Mouse (Mus musculus): ENCODE results near the gene 0610030E20Rik.

Gene 0610030E20Rik

DNA sequence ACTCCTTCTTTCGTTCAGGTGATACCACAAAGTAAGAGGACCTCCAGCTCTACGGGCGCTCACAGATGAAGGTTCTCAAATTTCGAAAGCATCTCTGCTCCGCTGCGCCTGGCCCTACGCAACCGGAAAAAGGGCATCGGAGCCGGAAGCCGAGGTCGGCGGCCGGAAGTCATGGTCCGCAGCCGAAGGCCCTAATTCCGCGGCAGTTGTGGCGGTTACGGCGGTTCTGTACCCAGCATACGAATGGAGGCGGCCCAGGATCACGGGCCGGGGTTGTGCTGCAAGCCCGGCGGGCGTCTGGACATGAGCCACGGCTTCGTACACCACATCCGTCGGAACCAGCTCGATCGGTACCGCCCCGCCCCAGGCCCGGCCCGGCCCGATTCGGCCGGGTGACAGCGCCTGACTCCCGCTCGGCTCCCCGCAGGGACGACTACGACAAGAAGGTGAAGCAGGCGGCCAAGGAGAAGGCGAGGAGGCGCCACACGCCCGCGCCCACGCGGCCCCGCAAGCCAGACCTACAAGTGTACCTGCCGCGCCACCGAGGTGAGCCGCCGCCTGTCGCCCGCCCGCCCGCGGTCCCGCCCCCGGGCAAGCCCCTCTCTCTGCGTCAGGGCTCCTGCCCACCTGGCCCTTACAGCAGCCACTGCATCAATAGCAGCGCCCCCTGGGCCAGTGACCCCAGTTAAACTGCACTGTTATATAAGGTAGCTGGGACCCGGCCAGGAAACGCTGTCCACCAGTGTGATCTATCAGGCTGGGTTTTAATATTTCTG lies at the start of gene 0610030E20Rik:
Gene 0610030E20Rik, plus strand, starts transcription at position 152 of the 776 bp plus-strand sequence.
- peak; percentile 66 to 69 for DNase-seq (ENCODE audit: low spot score in 2 of 2)

DNA sequence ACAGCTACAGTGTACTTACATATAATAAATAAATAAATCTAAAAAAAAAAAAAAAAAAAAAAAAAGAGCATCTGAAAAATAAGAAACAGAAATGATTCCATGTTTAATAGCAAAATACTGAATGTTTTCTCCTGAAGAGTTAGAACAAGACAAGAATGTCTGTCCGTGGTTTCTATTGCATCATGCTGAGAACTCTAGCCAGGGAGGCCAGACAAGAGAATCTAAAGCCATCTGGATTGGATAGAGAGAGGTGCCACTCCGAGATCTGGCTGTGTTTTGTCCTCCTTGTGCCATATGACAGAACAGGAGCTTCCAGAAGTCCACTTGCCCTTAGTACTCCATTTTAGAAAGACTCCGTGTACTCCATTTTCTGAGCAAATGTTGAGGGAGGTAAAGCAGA lies 49.3 kb upstream of the 0610030E20Rik start:
- DNase-seq (ENCODE audit: low spot score in 2 of 2), result no peak

DNA sequence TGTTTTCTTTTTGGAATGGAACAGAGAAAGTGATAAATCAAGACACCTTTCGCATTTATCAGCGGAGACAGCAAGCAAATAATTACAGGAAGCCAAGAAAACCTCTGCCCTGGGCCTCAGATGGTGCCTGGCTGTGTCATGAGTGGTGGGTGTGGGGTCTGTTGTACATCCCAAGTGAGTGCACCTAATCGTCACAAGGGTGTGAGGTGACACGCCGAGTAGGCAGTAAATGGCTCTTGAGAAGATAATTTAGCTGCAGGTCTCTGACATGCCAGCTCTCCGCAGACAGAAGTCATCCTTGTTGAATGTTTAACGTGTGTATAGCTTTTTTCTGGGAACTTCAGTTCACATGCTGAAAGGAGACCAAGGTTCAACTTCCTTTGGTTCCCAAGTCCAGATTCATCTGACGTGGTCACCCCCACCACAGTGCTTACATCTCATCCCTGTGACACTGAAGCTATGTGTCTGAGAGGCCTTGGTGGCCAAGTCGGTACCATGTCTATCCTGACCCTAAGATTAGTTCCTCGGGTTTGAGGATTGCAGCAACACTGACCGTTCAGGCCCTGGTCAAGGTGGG lies 44.7 kb upstream of the 0610030E20Rik start:
- DNase-seq (ENCODE audit: low spot score in 2 of 2), result no peak

DNA sequence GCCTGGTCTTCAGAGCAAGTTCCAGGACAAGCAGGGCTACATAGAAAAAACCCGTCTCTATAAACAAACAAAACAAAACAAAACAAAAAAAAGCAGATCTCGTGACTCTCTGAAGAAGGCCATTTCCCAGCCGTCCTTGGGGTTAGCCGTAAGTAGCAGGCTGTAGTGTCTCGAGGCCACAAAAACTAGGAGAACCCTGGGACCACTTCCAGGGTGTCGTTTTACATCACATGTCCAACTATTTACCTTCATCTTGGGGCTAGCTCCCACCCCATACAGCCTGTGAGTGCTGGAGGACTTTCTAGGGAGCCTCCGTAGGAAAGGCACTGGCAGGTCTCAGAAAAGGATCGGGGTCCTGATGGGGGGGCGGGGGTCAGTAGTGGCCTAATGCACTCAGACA lies 43.6 kb upstream of the 0610030E20Rik start:
- no peak for DNase-seq (ENCODE audit: low spot score in 2 of 2)

DNA sequence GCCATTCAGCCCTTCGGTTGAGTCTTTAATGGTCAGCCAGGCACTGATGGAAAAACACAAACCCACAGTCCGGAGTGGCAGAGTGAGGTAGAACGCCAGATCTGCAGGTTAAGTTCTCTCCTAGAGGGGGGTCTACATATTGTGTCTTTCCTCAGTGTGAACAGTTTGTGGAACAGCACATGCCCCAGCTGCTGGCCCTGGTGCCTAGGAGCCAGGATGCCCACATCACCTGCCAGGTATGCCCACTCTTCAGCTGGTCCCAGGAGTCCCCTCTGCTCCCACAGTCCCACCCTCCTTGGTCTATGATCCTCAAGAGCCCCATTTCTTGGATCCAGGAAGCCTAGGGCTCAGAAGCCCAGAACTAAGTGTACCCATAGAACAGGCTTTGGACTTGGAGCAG lies 34.9 kb upstream of the 0610030E20Rik start:
- no peak for DNase-seq (ENCODE audit: low spot score in 2 of 2)

DNA sequence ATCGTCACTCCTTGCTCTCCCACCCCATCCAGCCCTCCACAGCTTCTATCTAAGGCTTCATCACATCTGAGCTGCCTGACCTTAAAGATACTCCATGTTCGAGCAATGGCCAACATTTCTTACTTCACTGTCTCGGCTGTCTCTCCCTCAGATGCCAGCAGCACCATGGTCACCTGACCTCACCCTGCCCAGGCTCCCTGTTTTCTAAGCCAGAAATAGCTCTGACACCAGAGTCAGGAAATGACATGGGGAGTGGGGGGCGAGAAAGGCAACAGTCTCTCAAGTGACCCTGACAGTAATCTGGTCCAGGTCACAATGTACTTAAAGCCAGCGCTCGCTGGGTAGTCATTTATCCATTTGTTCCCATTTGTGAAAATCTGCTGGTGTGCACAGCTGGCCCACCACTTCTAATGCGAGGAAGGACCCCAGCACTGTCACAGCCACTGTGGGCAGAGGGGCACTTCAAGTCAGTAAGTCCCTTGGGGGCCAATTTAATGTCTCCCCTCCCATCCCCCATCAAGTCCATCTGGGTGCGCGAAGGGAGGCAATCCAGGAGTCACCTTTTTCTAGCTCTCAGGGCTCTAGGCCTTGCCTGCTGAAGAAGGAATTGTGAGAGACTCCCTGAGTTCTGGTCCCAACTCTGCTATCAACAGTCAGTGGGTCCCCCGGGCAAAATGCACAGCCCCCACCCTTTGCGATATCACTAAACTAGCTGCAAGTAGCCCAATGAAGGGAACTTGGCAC lies 33.8 kb upstream of the 0610030E20Rik start:
- DNase-seq (ENCODE audit: low spot score in 2 of 2), result no peak

DNA sequence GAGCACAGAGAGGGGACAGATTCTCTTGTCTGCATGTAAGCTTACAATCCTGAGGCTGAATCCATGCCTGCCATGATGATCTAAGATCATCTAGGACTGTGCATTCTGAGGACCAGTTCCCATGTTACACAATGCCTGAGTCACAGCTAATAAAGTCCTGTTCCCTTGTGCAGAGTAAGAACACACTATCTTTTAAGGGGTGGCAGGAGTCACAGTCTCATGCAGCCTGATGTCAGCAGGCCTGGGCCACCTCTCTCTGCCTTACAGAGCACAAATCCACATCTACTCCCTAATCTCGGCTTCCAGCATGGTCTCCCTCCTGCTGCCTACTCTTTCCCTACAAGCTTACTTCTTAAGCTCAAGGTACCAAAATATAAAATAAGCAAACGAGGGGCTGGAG lies 31.7 kb upstream of the 0610030E20Rik start:
- no peak for DNase-seq (ENCODE audit: low spot score in 2 of 2)

DNA sequence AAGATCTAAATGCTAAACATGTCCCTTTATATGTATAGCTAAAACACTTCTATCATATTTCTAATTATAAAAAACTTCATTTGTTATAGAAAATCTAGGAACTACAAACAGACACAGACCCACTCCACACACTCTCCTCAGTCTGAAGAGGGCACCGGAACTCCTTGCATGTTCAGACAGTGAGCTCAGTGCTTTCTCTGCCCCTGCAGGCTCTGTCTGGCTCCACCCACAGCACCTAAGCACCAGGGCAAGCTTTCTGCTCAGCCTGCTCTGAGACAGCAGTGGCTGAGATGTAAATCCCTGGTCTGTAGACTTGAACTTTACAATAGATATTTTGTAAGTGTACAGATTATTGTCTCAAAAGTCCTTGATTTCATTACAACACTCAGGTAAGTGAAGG lies 31.1 kb upstream of the 0610030E20Rik start:
- DNase-seq (ENCODE audit: low spot score in 2 of 2), result no peak

DNA sequence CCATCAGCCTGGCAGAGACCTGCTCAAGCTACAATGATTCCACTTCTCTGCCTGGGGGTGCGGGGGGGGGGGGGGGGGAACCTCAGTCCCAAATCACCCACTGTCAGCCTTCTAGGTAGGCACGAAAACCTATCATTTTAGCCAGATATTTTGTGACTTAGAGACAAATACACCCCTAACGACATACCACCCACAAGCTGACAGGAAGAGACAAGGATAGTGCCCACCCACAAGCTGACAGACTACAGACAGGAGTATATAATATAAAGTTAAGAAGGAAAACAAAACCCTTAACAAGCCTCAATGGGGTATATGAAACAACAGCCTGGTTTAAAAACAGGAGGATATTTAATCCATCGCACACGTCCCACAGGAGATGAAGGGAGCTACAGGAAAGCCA lies 28.7 kb upstream of the 0610030E20Rik start:
- no peak for DNase-seq (ENCODE audit: low spot score in 2 of 2)

DNA sequence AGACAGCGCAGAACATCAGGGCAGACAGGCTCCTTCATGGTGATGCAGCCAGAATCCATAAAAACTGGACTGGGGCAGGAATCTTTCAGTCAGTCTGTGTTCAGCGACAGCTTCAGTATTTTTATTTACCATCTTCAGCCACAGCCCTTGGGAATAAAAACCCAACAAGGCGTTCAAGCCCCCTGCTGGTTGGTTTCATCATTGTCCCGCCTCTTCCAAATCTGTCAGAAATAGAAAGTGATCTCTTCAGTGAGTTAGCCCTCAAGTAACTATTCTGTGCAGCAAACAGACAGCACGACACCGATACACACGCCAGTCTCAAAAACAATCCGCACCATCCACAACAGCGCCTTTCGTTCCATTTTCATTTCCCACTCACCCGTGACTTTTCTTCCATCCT lies 28.1 kb upstream of the 0610030E20Rik start:
- peak; percentile 21 to 41 for DNase-seq (ENCODE audit: low spot score in 2 of 2)

DNA sequence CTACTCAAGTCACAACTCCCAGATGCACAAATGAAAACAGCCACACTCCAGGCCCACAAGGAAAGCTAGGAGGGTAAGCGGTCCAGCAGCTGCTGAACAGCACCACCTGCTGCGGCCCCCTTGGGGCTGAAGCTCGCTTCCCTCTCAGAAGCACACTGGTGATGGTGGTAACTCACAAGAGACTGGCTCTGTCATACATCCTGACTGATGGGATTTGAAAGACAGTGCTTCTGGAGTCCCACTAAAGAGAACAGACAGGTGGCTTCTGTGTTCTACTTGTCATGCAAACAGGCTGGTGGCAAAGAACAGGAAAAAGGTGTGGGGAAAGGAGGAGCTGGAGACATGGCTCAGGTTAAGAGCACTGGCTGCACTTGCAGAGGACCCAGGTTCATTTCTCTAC lies 24.2 kb upstream of the 0610030E20Rik start:
- no peak for DNase-seq (ENCODE audit: low spot score in 2 of 2)

DNA sequence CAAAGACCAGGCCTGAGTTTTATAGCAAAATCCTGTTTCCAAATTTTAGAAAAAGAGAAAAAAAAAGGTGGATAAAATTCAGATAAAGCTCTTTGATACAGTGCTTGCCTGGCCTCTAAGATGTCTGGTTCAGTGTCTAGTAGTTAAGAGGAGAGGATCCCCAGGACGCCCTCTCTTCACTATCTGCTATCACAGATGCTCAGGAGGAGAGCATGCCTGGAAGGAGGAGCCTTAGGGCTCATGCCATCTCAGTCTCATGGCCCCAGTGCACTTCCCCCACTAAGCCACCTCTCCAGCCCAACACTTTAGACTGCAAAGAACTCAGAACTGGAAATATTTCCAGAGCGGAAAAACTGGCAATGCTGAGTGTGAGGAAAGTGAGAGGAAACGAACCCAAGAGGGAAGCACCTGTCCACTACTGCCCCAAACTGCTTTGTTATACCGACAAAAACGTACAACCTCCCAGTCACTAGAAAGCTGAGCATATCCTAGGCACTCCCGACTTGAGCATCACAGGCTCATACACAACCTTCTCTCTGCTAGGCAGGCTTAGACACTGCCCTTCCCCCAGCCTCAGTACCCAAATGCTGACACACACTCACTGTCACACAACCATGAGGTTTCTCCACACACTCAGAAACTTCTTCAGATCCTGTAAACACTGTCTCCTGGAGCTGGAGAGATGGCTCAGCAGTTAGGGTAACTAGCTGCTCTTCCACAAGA lies 23.2 kb upstream of the 0610030E20Rik start:
- no peak for DNase-seq (ENCODE audit: low spot score in 2 of 2)

DNA sequence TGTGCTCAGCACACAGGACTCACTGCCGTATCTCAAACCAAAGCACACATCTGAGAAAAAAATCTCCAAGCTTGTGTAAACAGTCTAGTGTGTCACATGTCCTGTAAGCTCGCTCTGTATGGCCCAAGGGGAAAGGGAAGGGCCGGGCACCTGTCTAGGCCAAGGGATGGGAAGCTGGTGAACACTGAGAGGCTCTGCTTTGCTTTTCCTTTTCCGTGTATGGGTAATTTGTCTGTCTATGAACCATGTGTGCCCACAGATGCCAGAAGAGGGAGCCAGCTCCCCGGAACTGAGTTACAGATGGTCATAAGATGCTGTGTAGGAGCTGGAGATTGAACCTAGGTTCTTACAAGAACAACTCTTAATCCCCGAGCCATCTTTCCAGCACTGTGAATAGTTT lies 20.8 kb upstream of the 0610030E20Rik start:
- peak; percentile 36 to 37 for DNase-seq (ENCODE audit: low spot score in 2 of 2)

DNA sequence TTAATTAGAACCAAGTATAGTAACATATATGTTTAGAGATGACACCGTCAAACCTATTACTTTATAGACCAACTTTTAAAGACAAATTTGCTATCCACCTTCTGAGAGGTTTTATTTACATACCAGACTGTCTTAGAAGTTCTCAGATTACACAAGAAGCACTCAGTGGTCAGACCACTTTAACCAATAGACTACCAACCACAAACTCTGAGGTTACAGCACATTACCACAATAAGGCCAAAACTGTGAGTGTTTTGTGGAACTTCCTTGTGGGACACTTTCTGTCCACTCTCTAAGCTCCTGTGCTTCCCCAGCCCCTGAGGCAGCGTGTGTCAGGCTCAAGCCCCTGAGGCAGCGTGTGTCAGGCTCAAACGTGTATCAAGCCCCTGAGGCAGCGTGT lies 18.1 kb upstream of the 0610030E20Rik start:
- DNase-seq (ENCODE audit: low spot score in 2 of 2), result no peak

DNA sequence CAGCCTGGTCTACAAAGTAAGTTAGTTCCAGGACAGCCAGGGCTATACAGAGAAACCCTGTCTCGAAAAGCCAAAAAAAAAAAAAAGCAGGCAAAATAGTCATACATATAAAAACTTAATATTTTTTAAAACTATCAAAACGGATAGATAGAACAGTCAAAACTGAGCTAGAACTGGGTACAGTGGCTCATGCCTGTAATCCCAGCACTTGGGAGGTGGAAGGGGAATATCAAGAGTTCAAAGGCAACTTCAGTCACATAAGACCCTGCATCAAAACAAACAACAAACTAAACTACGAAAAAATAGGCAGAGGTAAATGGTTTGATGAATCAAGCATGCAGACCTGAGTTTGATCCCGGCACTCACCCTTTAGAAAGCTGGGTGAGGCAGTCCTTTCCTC lies 17.0 kb upstream of the 0610030E20Rik start:
- no peak for DNase-seq (ENCODE audit: low spot score in 2 of 2)

DNA sequence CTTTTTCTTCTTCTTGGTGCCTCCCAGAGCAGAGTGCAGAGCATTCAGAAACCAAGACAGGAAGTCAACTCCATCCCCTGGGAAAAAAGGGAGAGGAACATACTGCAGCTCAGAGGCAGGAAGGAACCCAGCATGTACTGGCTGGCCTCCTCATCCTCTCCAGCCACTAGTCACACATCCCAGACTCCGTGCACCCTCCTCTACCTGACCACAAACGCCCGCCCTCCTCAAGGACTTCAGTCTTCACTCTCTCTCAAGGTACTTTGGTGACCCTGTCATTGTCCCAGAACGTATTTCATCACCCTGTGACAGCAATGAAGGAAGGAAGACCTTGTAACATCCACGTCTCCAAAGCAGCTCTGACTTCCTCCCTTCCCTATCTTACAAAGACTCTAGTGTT lies 14.0 kb upstream of the 0610030E20Rik start:
- DNase-seq (ENCODE audit: low spot score in 2 of 2), result no peak

DNA sequence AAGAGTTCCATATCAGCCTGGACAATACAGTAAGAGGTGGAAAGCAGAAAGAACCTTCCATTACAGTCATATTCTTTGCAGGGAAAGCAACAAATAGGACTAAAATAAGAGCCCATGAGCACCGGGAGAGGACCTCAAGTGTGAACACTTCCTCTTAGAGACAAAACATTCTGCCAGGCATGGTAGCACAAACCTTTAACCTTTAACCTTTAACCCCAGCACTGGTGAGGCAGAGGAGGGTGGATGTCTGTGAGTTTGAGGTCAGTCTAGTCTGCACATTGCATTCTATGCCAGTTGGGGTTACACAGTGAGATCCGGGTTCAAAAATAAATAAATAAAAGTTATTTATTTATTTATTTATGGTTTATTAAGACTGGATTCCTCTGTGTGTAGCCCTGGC lies 6.6 kb upstream of the 0610030E20Rik start:
- no peak for DNase-seq (ENCODE audit: low spot score in 2 of 2)

DNA sequence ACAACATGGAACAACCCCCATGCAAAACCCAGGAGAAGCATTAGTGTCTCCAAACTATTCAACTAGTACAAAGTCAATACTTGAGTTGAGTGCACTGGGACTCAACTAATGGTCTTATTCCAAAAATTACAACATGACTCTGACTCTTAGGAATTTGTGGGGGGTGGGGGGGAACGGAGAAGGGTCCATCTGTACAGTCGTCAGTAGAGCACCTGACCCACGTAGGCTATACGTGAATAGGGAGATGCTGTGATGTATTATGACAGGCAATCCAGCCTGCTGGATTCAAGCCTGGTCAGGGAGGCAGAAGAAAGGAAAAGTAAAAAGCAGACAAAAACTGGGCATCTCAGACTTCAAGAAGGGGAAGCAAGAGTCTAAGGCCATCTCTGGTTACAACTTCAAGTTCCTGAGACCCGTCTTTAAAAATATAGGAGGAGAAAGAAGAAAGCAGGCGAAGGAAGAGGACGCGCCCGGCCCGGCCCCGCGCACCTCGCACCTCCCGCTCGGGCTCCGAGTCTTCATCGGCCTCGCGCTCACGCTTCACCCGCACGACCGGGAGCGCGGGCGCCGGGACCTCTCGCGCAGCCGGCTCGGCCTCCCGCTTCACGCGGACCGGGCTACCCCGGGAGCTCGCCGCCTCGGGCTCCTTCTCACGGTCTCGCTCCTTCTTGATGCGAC lies 2.6 kb upstream of the 0610030E20Rik start:
- DNase-seq (ENCODE audit: low spot score in 2 of 2), result no peak

DNA sequence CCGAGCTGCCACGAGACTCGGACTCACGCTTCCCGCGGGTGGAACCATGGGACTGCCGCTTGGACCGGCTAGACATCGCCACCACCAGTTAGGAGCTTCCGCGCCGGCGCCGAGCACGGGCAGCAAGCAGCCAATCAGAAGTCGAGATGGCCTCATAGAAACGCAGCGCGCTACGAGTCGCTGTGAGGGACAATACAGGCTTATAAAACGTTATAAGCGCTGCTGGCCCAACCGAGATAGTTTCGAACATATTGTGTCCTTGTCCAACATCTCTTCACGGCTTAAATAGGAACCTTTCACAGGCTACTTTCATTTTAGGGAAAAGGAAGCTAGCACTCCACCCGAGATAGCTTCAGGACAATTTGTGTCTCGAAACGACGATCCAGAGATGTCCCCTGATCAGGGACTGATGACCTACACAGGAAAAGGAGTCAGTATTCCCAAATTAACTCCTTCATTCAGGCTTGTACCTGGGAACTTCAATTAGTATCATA lies 2.0 kb upstream of the 0610030E20Rik start, which contains the start of gene Usp39:
Gene Usp39, minus strand, starts transcription at position 111 of the 494 bp plus-strand sequence.
- DNase-seq (ENCODE audit: low spot score in 2 of 2), result peak; percentile 93 to 95

DNA sequence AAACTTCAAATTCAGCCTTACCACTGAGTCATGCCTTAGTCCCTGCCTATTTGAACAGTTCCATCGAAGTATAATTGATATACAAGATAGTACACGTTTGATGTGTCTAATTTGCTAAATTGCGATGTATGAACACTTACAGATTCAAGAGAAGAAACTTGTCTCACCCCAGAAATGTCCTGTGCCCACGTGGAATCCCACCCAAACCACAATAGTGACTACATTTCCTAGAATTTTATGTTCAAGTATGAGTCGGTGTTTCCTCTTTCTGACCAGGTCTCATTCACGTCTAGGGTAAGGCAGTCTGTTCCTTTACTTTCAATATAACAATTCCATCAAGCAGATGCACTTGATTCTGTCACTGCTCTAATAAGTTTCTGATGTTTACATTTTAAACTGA lies 1.5 kb upstream of the 0610030E20Rik start:
- DNase-seq (ENCODE audit: low spot score in 2 of 2), result no peak

DNA sequence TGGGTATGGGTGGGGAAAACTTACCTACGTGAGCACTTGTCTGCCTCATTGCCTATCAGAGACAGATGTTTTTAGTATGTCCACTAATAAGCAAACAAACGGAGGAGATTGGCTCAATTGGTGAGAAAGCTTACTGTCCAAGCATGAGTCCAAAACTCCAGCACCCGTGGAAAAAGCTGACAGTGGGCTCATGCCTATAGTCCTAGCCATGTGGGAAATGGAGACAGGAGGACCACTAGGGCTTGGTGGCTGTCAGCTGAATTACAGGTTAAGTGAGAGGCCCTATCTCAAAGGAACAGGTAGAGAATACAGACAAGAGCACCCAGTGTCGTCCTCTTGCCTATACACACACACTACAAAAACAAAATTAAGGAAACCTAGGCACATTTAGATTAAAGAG lies 856 bp upstream of the 0610030E20Rik start:
- DNase-seq (ENCODE audit: low spot score in 2 of 2), result no peak

Measured in right cerebral cortex, postnatal 36 days (tissue).